Mouse (Mus musculus) embryo, embryonic 10 days (tissue): ENCODE measurements around the gene Ube2h.

ENCODE experiments used
- DNase-seq: peaks from one replicate; pipeline ENCODE4 v3.0.0-alpha.2; 2015; ENCODE audit warnings: low spot score

Ube2h gene

GRCm38 (mm10) chr6:30162091-30162490 is 142.2 kb downstream of the Ube2h start:
- DNase-seq, result no peak

GRCm38 (mm10) chr6:30161618-30162017 is 142.7 kb downstream of the Ube2h start:
- DNase-seq, result no peak
